Mouse (Mus musculus): Measurements from ENCODE around the gene Alox5.
"Not testable (repeated sequence)": the region's sequence is repeated elsewhere in the genome, so short reads cannot be mapped to it uniquely, and the experiment has no call there.

The Alox5 gene

DNA sequence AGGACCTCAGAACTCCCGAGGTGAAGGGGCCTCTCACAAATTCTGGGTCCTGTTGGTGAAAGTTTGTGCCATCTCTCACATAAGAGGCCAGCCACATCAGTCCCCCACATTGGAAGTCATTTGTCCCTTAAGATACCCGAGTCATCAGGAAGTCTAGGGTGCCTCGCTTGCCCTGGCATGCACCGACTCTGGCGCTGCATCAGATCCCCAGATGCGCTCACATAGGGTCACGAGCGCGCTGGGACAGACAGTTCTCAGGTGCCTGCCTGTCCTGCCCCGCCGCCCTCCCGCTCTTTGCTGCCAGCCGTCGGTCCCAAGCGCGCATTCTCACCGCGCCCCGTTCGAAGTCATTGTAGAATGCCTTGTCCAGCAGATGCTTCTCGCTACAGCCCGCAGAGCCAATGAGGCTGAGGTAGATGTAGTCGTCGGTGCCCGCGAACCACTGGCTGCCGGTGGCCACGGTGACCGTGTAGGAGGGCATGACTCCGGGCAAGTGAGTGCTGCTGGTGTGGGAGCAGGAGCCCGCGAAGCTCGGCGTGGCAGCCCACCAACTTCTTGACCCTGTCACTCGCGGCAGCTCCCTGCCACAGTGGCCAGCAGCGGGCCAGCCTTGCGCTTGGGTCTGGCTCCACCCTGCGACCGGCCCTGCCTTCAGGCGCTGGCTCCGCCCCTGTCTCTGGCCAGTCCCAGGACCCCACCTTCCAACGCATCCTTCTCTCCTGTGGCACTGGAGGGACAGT, at the start of gene Alox5:
Gene Alox5 (minus strand): TSS at position 635 of the 740 bp plus-strand sequence.
- peak; percentile 14 to 42 for DNase-seq (ENCODE audit: inconsistent age in 2 of 2, low spot score in 1 of 2)

DNA sequence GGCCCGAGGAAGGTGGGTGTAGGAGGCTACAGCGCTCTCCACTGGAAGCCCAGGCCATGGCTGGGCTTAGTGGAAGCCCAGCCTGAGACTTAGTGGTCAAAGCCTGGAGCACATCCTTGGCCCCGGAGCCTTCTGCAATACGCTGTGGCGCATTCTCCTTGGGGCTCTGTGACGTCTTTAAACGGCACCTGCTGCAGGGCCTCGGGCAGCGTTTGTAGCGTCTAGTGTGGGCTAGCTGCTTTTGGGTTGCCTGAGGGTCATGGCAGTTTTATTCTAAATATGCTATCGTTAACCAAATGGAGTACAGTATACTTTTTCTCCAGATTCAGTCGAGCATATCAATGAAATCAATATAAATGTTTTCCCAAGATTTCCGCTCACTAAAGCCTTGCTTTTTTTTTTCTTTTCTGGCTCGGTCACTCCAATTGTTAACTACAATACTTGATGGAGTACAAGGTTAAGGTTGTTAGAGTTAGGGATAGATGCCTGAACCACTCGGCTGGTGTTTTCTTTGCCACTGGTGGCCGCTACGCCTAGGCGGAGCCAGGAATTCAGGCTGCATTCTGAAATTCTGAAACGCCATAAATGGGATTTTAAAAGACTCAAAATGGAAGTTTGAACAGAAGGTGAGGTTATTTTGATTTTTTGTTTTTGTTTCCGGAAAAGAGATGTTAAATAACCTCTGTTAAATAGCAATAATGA, 45.5 kb upstream of the Alox5 start, which contains the start of gene Olfr212:
Gene Olfr212 (plus strand): TSS at position 215 of the 702 bp plus-strand sequence.
- not testable (repeated sequence) for DNase-seq (ENCODE audit: inconsistent age in 2 of 2, low spot score in 1 of 2)

DNA sequence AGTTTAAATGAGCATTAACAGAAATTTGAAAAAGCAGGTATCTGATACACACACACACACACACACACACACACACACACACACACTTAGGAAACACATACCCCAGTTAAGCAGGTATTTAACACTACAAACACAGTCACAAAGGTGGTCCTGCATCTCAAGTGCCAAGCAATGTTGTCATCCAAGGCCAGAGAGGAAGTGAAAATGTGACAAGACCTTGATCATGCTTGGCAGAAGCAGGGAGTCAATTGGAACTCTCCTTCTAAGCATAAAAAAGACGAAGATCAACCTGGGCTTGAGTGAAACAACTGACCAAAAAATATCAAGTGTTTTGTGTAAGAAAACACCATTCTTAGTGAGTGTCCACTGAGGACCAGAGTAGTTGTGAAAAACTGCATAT, 35.0 kb upstream of the Alox5 start:
- no peak for DNase-seq (ENCODE audit: inconsistent age in 2 of 2, low spot score in 1 of 2)

DNA sequence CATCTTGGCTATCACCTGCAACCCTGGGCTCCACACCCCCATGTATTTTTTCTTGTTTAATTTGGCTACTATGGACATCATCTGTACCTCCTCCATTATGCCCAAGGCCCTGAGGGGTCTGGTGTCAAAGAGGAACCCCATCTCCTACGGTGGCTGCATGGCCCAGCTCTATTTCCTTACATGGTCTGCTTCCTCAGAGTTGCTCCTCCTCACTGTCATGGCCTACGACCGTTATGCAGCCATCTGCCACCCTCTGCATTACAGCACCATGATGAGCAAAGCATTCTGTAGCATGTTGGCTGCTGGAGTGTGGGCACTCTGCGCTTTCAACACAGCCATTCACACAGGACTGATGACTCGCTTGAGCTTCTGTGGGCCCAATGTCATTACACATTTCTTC, 32.8 kb upstream of the Alox5 start:
- no peak for DNase-seq (ENCODE audit: inconsistent age in 2 of 2, low spot score in 1 of 2)

DNA sequence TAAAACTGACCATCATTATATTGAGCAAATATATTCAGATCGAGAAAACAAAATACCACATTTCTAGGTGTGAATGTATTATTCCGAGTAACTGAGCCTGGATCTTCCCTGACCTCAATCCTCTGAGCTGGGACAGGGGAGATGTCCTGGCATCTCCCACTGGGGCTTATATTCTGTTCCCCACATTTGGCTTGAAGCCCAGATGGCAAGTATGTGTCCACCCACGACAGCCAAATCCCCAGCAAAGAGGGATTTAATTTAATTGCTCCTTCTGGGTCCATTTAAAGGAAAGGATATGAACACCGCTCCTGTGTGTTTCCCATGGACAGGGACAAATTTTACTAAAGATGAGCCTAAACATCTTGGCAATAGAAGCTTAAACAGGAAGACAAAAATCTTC, 27.8 kb upstream of the Alox5 start, which contains the start of gene Olfr211:
Gene Olfr211 (plus strand): TSS at position 301 of the 400 bp plus-strand sequence.
- DNase-seq (ENCODE audit: inconsistent age in 2 of 2, low spot score in 1 of 2): no peak

DNA sequence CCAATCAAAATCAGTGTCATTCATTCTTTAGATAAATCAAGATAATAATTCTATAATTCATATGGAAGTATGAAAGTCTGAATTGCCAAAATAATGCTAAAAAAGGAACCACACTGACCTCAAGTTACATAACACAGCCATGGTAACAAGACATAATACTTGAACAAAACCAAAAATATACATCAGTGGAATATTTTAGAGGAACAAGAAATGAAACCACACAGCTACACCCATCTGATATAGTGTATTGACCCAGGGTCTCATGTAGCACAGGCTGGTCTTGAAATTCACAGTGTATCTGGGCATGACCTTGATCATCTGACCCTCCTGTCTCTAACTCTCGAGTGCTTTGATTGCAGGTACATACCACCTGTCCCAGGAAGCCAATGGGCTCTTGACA, 25.9 kb upstream of the Alox5 start:
- DNase-seq (ENCODE audit: inconsistent age in 2 of 2, low spot score in 1 of 2): no peak

DNA sequence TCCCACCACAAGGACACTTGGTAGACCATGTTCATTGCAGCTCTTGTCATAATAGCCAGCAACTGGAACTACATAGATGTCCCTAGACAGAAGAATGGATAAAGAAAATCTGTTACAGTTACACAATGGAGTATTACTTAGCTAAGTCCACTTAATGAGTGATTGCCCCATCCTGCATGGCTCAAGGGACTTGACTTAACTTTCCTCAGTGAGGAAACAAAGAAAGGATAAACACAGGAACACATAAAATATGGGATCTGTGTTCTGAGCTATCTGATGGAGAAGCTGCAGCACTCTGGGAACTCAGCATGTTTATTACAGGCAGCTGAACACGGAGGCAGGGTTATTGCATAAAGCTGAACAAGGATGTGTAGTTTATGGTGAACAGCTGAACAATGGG, 24.1 kb upstream of the Alox5 start:
- no peak for DNase-seq (ENCODE audit: inconsistent age in 2 of 2, low spot score in 1 of 2)

DNA sequence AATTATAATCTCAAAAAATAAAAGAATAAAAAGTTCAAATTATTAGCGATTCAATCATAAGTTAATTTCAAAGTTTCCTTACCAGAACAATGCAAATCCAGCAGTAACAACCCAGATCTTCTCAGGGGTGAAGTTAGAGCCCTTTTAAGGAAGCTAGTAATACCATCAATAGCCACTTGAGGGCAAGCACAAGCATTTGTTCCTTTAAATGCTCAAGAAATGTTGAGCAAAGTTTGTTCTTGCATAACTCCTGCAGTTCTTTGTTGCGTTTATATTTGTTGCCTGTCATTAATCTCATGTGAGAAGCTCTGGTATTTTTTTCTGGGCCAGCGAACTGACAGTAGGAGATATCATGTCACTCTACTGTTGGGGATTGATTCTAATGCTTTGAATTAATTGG, 7.1 kb upstream of the Alox5 start:
- DNase-seq (ENCODE audit: inconsistent age in 2 of 2, low spot score in 1 of 2): peak in 1 of 2 experiments; percentile 48

DNA sequence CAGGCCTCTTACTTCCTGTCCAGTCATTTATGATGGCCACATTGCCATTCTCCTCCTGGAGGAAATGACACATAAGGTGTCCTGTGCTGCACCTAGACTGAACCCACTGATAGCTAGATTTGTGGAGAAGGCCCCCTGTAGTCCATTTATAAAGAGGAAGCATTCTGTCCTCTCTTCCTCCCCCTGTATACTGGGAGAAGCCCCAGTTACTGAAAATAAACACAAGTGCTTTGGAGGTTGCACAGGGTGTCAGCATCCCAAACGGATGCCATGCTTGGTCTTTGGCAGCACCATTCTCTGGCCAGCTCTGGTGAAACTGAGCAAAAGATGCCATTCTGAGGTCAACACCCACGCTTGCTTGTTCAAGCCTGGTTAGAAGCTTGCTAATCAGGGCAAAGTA, 1.7 kb downstream of the Alox5 start:
- no peak for DNase-seq (ENCODE audit: inconsistent age in 2 of 2, low spot score in 1 of 2)

DNA sequence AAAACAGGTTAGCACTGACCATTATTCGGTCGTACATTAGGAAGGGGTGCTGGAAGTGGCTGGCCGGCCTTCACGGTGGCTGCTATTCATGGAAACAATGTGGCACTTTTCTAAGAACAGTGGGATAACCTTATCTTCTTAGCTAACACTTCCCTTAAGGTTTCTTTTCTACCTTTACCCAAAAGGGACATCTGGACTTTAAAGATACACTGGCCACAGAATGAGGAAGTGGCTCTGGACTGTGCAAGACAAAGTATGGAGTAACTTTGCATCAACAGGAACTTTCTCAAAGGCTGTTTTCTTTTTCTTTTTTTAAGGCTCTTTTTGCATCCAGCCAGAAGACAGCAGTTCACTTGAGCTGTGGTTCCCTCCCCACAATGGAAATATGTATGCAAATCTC, 2.2 kb downstream of the Alox5 start:
- DNase-seq (ENCODE audit: inconsistent age in 2 of 2, low spot score in 1 of 2): no peak

DNA sequence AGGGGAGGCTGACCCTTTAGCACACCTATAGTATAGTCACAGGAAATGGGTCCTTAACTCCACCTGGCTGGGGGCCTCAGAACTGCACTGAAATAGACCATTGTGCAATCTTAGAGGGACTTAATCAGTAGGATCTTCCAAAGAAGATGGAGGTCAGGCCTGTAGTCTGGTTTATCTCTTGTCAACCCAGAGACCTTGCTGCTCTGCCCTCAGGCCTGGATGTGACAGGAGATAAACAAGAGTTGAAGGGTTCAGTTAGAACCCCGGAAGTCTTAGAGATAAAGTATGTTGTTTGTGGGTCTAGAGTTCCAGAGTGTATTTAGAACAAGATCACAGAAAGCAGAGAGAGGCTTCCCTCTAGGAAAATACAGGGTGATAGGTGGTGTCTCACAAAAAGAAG, 4.5 kb downstream of the Alox5 start:
- DNase-seq (ENCODE audit: inconsistent age in 2 of 2, low spot score in 1 of 2): no peak

DNA sequence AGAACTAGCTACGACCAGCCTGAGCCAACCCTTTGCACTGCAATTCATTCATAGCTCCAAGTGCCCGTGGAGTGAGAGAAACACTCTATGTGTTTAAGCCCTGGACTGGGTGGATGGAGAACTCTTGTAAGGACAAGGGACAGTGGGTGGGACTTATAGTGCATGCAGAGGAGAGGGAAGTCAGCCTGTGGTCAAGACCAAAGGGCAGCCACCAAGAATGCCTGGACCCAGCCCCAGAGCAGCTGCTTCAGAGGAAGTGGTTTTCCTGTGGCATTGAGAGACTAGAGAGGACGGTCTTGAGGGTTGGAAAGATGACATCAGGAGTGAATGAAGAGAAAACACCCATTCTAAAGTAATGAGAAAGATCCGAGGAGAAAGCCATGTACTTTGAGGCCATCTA, 5.2 kb downstream of the Alox5 start:
- DNase-seq (ENCODE audit: inconsistent age in 2 of 2, low spot score in 1 of 2): peak; percentile 21 to 33

DNA sequence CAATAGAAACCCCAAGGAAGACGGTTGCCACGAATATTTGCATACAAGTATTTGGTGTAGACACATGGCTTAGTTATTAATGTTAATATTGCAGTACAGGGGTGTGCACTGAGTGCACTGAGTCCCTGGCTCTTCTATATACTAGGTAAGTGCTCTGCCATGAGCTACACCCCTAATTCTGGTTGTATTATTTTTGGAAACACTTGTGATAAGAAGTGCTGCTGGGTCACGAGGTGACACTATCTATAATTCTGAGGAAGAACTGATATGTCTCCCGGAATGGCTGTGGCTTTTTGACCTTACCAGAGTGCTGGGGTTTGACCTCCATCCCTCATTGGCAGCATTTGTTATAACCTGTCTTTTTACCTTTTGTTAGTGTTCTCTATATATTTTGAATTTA, 20.1 kb downstream of the Alox5 start:
- no peak for DNase-seq (ENCODE audit: inconsistent age in 2 of 2, low spot score in 1 of 2)

DNA sequence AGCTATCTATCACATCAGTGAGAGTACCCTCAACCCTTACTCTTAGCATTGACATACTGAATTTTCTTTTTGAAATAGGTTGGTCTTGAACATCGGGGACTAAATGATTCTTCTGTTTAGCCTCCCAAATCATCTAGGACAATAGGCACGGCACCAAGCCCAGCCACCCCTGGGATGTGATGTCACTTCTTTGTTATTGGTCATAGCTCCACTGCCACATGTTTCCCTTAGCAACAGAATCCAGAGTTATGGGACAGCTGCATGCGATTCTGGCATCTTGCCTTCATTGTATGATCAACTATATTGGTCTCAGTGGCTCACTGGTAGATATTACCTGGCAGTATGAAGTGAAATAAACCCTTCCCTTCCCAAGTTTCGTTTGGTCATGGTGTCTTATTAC, 20.5 kb downstream of the Alox5 start:
- DNase-seq (ENCODE audit: inconsistent age in 2 of 2, low spot score in 1 of 2): no peak

DNA sequence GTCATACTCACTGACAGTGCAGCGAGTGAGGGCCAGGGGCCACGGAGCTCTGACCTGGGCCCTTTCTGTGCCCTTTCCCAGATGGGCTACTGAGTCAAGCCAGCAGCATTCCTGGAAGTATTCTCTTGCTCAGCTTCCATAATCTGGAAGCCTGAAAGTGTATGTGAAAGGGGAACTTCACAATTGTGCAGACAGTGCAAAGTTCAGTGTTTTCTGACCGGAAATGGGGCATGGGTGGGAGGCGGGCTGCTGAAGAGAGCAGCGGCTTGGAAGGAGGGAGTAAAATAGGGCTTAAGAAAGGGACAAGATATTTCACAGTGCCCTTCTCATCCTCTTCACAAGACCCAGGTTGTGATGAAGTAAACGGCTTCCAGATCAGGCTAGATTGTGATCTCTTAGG, 21.4 kb downstream of the Alox5 start:
- DNase-seq (ENCODE audit: inconsistent age in 2 of 2, low spot score in 1 of 2): no peak

DNA sequence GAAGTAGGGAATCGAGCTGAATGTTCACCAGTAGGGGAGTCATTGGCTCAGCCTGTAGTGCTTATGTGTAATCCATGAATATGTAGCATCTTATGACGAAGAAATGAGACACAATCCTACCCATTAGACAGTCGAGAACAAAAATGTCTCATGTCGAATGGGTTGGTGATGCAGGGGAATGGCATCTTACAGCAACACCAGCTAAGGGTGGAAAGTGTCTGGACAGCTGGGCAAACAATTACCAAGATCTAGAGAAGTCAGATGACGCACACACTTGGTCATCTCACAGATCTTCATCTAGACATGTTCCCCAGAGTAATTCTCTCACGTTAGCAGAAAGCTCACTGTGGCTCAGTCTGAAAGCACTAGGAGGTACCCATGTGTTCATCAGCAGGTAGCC, 22.1 kb downstream of the Alox5 start:
- no peak for DNase-seq (ENCODE audit: inconsistent age in 2 of 2, low spot score in 1 of 2)

DNA sequence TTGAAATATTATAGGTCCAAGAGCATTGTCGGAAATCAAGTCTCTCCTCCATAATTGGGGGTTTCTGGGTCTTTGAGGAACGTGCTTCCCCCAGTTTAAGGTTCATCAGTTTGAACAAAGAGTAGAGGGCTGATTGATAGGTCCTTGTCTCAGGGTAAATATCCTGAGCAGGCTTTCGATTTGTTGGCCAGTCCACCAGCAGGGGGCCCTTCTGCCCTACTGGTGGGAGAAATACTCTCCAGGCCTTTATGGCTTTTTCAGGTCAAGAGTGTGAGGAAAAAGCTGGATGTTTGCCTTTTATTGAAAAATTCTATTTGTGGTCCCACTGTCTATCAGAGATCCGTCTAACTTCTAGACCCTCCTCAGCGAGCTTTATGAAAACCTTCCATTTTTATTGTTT, 32.7 kb downstream of the Alox5 start:
- DNase-seq (ENCODE audit: inconsistent age in 2 of 2, low spot score in 1 of 2): no peak

DNA sequence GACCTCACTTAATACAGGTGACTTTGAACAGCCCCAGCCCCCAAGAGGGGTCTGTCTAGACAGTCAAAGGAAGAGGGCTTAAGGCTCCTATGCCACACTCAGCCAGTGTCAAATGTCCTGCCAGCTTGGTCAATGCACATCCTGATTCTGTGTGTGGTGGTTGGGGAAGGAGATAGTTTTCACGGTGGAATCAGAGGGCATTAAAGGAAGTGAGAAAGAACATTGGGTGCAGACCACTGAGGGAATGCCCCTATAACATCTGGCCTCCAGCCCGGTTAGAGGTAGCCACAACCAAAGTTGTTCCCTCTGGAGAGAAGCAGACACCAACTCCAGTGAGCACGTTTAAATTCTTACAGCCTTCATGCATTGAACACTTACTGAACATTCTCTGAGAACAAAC, 33.4 kb downstream of the Alox5 start:
- DNase-seq (ENCODE audit: inconsistent age in 2 of 2, low spot score in 1 of 2): no peak

DNA sequence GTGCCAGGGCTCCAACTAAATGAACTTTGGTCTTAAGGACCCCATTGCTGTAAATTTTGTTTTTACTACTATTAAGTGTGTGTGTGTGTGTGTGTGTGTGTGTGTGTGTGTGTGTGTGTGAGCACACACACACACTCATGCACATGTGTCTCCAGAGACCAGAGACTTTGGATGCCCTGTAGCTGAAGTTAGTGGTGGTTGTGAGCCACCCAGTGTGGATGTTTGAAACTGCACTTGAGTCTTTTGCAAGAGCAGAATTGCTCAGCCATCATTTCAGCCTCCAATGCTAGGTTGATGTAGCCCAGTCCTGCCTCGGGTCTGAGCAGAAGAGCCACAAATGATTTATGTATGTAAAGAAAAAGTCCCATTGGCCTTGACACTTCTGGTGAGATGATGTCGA, 37.3 kb downstream of the Alox5 start:
- peak in 1 of 2 experiments; percentile 69 for DNase-seq (ENCODE audit: inconsistent age in 2 of 2, low spot score in 1 of 2)

DNA sequence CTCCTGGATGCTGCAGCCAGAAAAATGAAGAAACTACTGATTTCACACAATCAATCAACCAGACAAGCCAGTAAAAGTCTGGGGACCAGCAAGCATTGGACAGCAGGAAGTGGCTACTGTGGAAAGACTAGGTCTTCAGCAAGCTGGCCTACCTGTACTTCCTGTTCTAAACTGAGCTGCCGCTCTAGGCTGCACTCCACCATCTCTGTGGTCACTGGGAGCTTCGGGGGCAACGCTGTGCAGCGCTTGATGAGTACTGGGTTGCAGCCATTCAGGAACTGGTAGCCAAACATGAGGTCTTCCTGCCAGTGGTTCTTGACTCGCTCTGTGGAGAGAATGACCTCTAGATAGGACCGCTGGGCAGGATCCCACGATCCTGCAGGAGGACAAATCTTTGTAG, 38.0 kb downstream of the Alox5 start:
- no peak for DNase-seq (ENCODE audit: inconsistent age in 2 of 2, low spot score in 1 of 2)

DNA sequence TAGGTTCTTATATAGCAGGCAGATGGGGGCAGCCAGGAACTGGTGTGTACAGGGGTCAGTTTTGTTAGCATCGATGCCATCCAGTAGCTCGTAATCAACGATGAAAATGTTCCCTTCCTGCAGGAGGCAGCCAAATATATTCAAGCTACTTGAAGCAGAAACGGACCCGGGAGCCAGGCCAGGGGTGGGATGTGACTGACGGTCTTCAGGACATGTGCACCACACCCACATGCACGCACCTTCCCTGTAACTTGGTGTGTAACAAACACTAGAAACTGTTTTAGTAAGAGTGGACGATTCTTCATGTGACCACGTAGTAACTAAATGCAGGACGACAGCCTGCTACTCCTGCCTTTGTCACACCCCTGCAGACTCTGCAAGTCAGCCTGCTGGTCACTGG, 40.7 kb downstream of the Alox5 start:
- DNase-seq (ENCODE audit: inconsistent age in 2 of 2, low spot score in 1 of 2): no peak

DNA sequence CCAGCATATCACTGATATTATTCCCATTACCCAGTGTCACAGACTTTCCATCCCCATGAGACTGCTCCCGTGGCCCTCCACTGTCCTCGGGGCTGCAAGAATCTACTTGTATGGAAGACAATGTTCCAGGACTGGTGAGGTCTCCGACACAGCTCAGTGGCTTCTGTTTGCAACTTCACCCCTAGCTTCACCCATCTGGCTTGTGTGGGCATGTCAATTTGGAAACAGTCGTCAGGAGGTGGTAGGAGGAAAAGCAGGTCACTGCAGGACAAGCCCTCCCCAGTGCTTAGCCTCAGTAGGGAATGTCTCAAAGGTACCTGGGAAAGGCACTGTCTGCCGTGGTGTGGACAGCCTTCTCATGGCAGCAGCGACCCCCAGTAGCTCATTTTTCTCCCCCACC, 41.3 kb downstream of the Alox5 start:
- no peak for DNase-seq (ENCODE audit: inconsistent age in 2 of 2, low spot score in 1 of 2)

DNA sequence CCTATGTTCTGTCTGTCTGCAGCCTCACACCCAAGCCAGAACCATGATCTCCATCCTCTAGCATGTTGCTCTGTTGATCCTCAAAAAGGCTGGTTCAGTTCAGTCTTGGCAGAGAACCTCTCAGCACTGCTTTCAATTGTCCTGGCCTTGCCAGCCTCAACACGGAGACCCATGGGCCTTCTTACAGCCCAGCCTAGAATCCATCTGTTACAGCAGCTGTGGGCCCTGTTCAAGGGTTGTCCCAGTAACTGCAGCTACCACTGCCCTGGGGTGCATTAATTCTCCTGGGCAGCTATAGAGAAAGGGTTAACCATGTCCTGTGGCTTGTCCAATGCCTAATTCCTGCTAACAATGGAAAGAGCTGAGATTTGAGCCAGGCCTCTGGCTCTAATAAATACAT, 42.5 kb downstream of the Alox5 start:
- DNase-seq (ENCODE audit: inconsistent age in 2 of 2, low spot score in 1 of 2): no peak

Measured in adrenal gland, adult (tissue).